Mouse (Mus musculus) myocyte (in vitro differentiated cells): ENCODE results near the gene Abca17. TPM values are rescaled to one million over a fixed set of nuclear protein-coding genes. Genes with fewer than 3 reads are reported as not detected.

Experiments used
- H3K27me3 ChIP-seq: one replicate; pipeline ENCODE4 v1.6.1; 2011; ENCODE audit not compliant: control insufficient read depth, insufficient read depth, insufficient read length
- H3K36me3 ChIP-seq: one replicate; pipeline ENCODE4 v1.6.1; 2011; ENCODE audit not compliant: control insufficient read depth, insufficient read depth
- H3K4me2 ChIP-seq: one replicate; pipeline ENCODE4 v1.6.1; 2011; ENCODE audit warnings: low read depth, control low read depth
- H3K4me3 ChIP-seq: one replicate; pipeline ENCODE4 v1.5.1; 2011; ENCODE audit warnings: mild to moderate bottlenecking, control low read depth, moderate library complexity
- H3K79me2 ChIP-seq: one replicate; pipeline ENCODE4 v1.6.1; 2011; ENCODE audit not compliant: control insufficient read depth, insufficient read depth
- H3ac ChIP-seq: one replicate; pipeline ENCODE4 v1.6.1; 2011; ENCODE audit not compliant: control insufficient read depth, insufficient read length
- CEBPB ChIP-seq: IDR thresholded peaks from 2 replicates; pipeline ENCODE4 v1.6.1; 2011; ENCODE audit warnings: mild to moderate bottlenecking, moderate library complexity; ENCODE audit not compliant: poor library complexity, insufficient read depth, severe bottlenecking
- E2F4 ChIP-seq: IDR thresholded peaks from one replicate; pipeline ENCODE4 v1.6.1; 2011; ENCODE audit warnings: mild to moderate bottlenecking, control low read depth, moderate library complexity; ENCODE audit not compliant: insufficient read depth
- POLR2A ChIP-seq: IDR thresholded peaks from one replicate; pipeline ENCODE4 v1.6.1; 2011; ENCODE audit warnings: low read depth, mild to moderate bottlenecking, control low read depth, moderate library complexity; ENCODE audit not compliant: insufficient read length
- POLR2AphosphoS2 ChIP-seq: IDR thresholded peaks from one replicate; pipeline ENCODE4 v1.6.1; 2011; ENCODE audit warnings: low read depth, control low read depth; ENCODE audit not compliant: insufficient read length
- REST ChIP-seq: IDR thresholded peaks from one replicate; pipeline ENCODE4 v1.6.1; 2011; ENCODE audit warnings: mild to moderate bottlenecking, control low read depth, moderate library complexity; ENCODE audit not compliant: insufficient read depth, insufficient read length
- SRF ChIP-seq: IDR thresholded peaks from one replicate; pipeline ENCODE4 v1.6.1; 2011; ENCODE audit warnings: low read depth; ENCODE audit not compliant: control insufficient read depth, insufficient read length
- TCF3 ChIP-seq: IDR thresholded peaks from one replicate; pipeline ENCODE4 v1.6.1; 2011; ENCODE audit warnings: low read depth, control low read depth; ENCODE audit not compliant: insufficient read length
- polyA plus RNA-seq: library from polyadenylated mRNA; unstranded; fragments of >200 nt; fragmentation: generic; extraction: Trizol; gene quantifications from one replicate; pipeline ENCODE4 v1.2.1, GENCODE M21; 2012; ENCODE audit warnings: missing spikeins

Abca17 gene
- polyA plus RNA-seq, 1 experiment: not detected

DNA sequence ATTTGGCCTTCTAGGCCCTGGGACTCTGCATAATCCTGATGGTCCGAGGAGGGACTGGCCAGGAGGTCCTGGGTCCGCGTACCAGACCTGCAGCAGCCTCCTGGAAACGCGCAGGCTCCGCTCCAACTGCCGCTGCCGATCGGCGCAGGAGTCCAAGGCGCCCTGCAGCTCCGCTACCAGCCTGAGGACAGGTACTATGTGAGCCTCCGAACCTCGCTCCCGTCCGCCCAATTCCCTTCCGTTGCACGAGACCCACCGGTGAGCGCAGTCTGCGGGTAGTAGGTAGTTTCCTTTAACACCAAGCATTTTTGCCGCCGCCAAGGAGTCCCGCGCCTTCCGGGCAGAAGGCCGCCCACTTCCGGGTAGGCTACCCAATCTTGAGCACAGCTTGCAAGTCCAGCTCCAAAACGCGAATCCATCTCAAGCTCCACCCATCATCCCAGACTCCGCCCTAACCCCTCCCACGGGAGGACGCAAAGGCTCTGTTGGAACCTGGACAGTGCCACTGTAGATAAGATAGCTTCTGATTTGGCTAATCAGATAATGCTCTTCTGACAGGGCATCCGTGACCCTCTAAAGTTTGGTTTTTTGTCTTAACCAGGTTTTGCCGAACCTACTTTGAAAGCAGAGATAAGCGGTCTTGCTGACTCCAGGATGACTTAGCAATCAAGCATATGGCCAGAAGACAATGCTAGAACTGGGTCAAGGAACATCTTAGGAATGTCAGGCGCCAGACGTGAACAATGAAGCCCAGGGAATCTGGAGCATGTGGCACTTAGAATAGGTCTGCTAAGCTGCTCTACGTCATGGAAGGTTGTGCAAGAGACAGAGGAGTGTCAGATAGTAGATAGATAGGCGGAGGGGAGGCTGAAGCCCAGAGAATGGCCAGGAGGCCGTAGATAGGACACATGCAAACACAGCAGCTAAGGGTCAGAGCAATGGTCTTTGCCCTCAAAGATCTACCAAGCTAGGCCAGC lies 130.1 kb downstream of the Abca17 start, which contains the start of gene Tedc2:
Tedc2 (minus strand) TSS at position 417 of the 977 bp plus-strand sequence.
- peak within 1 kb of the TSS; percentile 88 for H3K4me2 ChIP-seq
- H3ac ChIP-seq: peak within 1 kb of the TSS; percentile 29
- no peaks in the 10 kb centered on the region for H3K27me3 ChIP-seq
- H3K36me3 ChIP-seq: no peaks in the 10 kb centered on the region
- H3K4me3 ChIP-seq: peak within 1 kb of the TSS; percentile 43
- TF ChIP-seq E2F4 (peak; percentile 86), POLR2AphosphoS2 (peak; percentile 73), REST (no peak), POLR2A (peak; percentile 57), TCF3 (no peak), CEBPB (0 out of 2 replicates have a peak, but pooled peaks have one; percentile 33), SRF (no peak)
- H3K79me2 ChIP-seq: no peaks in the 10 kb centered on the region

GRCm38 (mm10) chr17:24216836-24217235 lies 134.0 kb downstream of the Abca17 start:
- no peaks in the 10 kb centered on the region for H3K79me2 ChIP-seq
- no peaks in the 10 kb centered on the region for H3K27me3 ChIP-seq
- H3ac ChIP-seq: no peak overlapping the region
- no peaks in the 10 kb centered on the region for H3K36me3 ChIP-seq
- H3K4me2 ChIP-seq: no peak overlapping the region
- no peak overlapping the region for H3K4me3 ChIP-seq
- no peak for TF ChIP-seq REST

Other genes with a start within 250 kb of the Abca17 start
- 10.1 TPM for gene Pdpk1, start 200.1 kb downstream of the Abca17 start, polyA plus RNA-seq
- 29.8 TPM for gene Amdhd2, start 187.3 kb downstream of the Abca17 start, polyA plus RNA-seq
- 432 TPM for gene Atp6v0c, start 181.4 kb downstream of the Abca17 start, polyA plus RNA-seq
- 4.3 TPM for gene Tbc1d24, start 145.5 kb downstream of the Abca17 start, polyA plus RNA-seq
- gene Ntn3, start 141.5 kb downstream of the Abca17 start, polyA plus RNA-seq: 0.13 TPM
- 3.7 TPM for gene Tedc2, start 130.2 kb downstream of the Abca17 start, polyA plus RNA-seq
- gene Ccnf, start 99.6 kb downstream of the Abca17 start, polyA plus RNA-seq: 13.3 TPM
- 1.4 TPM for gene Abca3, start 882 bp upstream of the Abca17 start, polyA plus RNA-seq
- gene Rnps1, start 63.5 kb upstream of the Abca17 start, polyA plus RNA-seq: 53.7 TPM
- gene Eci1, start 75.6 kb upstream of the Abca17 start, polyA plus RNA-seq: 52.6 TPM
- 1.0 TPM for gene Dnase1l2, start 92.0 kb upstream of the Abca17 start, polyA plus RNA-seq
- gene E4f1, start 119.2 kb upstream of the Abca17 start, polyA plus RNA-seq: 18.7 TPM
- 53.7 TPM for gene Pgp, start 119.3 kb upstream of the Abca17 start, polyA plus RNA-seq
- 0.53 TPM for gene Bricd5, start 122.8 kb upstream of the Abca17 start, polyA plus RNA-seq
- gene Mlst8, start 128.0 kb upstream of the Abca17 start, polyA plus RNA-seq: 16.5 TPM
- gene Caskin1, start 137.5 kb upstream of the Abca17 start, polyA plus RNA-seq: 0.16 TPM
- gene Traf7, start 176.9 kb upstream of the Abca17 start, polyA plus RNA-seq: 112 TPM
- 0.35 TPM for gene Rab26, start 183.1 kb upstream of the Abca17 start, polyA plus RNA-seq
- 47.2 TPM for gene Pkd1, start 198.8 kb upstream of the Abca17 start, polyA plus RNA-seq